Mouse (Mus musculus) ES-E14 (cell line): ENCODE measurements around the gene Lasp1. TPM values are rescaled to one million over a fixed set of nuclear protein-coding genes. Genes with fewer than 3 reads are reported as not detected.

Experiments used
- DNase-seq: peaks from one replicate; pipeline ENCODE4 v3.0.0-alpha.2; 2013; ENCODE audit warnings: low read depth, low spot score
- H3K27ac ChIP-seq: 2 replicates; pipeline ENCODE4 v1.5.1; 2012; ENCODE audit warnings: low read depth, mild to moderate bottlenecking, low read length, moderate library complexity, mixed read lengths; ENCODE audit not compliant: poor library complexity, insufficient read depth, severe bottlenecking
- H3K36me3 ChIP-seq: 2 replicates; pipeline ENCODE4 v1.6.1; 2012; ENCODE audit warnings: mild to moderate bottlenecking, low read length, moderate library complexity, mixed read lengths; ENCODE audit not compliant: control insufficient read depth, poor library complexity, insufficient read depth, severe bottlenecking
- H3K4me1 ChIP-seq, 2 experiments: fragments of 150-350 bp in 1 of 2; sonication (generic) in 1 of 2; 2 replicates each; pipeline ENCODE4 v1.6.1; 2012; ENCODE audit warnings: low read length in 2 of 2, mild to moderate bottlenecking in 1 of 2, mixed read lengths in 1 of 2; ENCODE audit not compliant: control insufficient read depth in 2 of 2, insufficient read depth in 2 of 2, poor library complexity in 1 of 2
- H3K4me3 ChIP-seq, 2 experiments: fragments of 150-350 bp in 1 of 2; sonication (generic) in 1 of 2; 2 replicates each; pipeline ENCODE4 v1.5.1; 2012; ENCODE audit warnings: low read length in 2 of 2, low read depth in 1 of 2, mild to moderate bottlenecking in 1 of 2, mixed read lengths in 1 of 2; ENCODE audit not compliant: insufficient read depth in 1 of 2, poor library complexity in 1 of 2, severe bottlenecking in 1 of 2
- H3K9ac ChIP-seq: 2 replicates; pipeline ENCODE4 v1.6.1; 2012; ENCODE audit warnings: low read depth, mild to moderate bottlenecking, low read length, mixed read lengths; ENCODE audit not compliant: poor library complexity, insufficient read depth, severe bottlenecking
- H3K9me3 ChIP-seq: fragments of 150-350 bp; sonication (generic); 2 replicates; pipeline ENCODE4 v1.6.1; 2012; ENCODE audit warnings: low read depth, mild to moderate bottlenecking, low read length; ENCODE audit not compliant: control insufficient read depth, insufficient read depth
- CHD2 ChIP-seq: IDR thresholded peaks from 2 replicates; pipeline ENCODE4 v1.6.1; 2014; ENCODE audit warnings: mild to moderate bottlenecking, low read depth, low read length, inconsistent platforms
- HCFC1 ChIP-seq: IDR thresholded peaks from 2 replicates; pipeline ENCODE4 v1.6.1; 2012; ENCODE audit warnings: low read length, inconsistent platforms, borderline replicate concordance; ENCODE audit not compliant: insufficient read depth
- MAFK ChIP-seq: IDR thresholded peaks from 2 replicates; pipeline ENCODE4 v1.6.1; 2014; ENCODE audit warnings: mild to moderate bottlenecking, low read depth, low read length, inconsistent platforms; ENCODE audit not compliant: insufficient read depth
- ZC3H11A ChIP-seq: IDR thresholded peaks from 2 replicates; pipeline ENCODE4 v1.6.1; 2012; ENCODE audit warnings: low read depth, mild to moderate bottlenecking, inconsistent platforms, low read length, borderline replicate concordance
- ZNF384 ChIP-seq: IDR thresholded peaks from 2 replicates; pipeline ENCODE4 v1.6.1; 2012; ENCODE audit warnings: low read depth, low read length, inconsistent platforms
- in situ Hi-C, 2 experiments: fragments of 600-800 bp; cut with MboI; formaldehyde crosslinking; loops; one replicate each; pipeline ENCODE4 v1.15.1; 2025; ENCODE audit warnings: low sequenced_read_pairs in 2 of 2, inconsistent platforms in 1 of 2; ENCODE audit not compliant: unreplicated experiment in 2 of 2
- total RNA-seq: library from RNA; depleted of rRNA; stranded (reverse); fragments of 300-350 nt; gene quantifications from 2 replicates; pipeline ENCODE4 v1.2.3, GENCODE M21; 2012

Gene Lasp1
- total RNA-seq, 1 experiment = 147 TPM

- in situ Hi-C loops = no loop called here
- Histone ChIP-seq H3K9me3 (no peaks in the 10 kb centered on the region), H3K36me3 (peaks cover 56% of the 10 kb centered on the region), H3K9ac (no peak overlapping the region), H3K27ac (peak overlapping the region; percentile 50; the same call in 1 of the 2 replicates), H3K4me3 (no peak overlapping the region), H3K4me1 (peaks cover 6 to 41% of the 10 kb centered on the region in 2 experiments; a peak in 3 of 4 replicates)
- TF ChIP-seq HCFC1 (no peak), CHD2 (no peak), ZNF384 (no peak), ZC3H11A (no peak), MAFK (no peak)
- no peak for DNase-seq
Measured at GRCm38 (mm10) chr11:97827654-97828053, 28.9 kb downstream of the Lasp1 start.

- Histone ChIP-seq H3K36me3 (peaks cover 55% of the 10 kb centered on the region), H3K27ac (no peak overlapping the region), H3K4me1 (peaks cover 6 to 42% of the 10 kb centered on the region in 2 experiments; a peak in 3 of 4 replicates), H3K9me3 (no peaks in the 10 kb centered on the region), H3K4me3 (no peak overlapping the region), H3K9ac (no peak overlapping the region)
- TF ChIP-seq ZC3H11A (no peak), HCFC1 (no peak), ZNF384 (no peak), MAFK (no peak)
- no peak for DNase-seq
- in situ Hi-C loops = no loop called here
Measured at GRCm38 (mm10) chr11:97829365-97829764, 30.6 kb downstream of the Lasp1 start.

GRCm38 (mm10) chr11:97829913-97830476 lies 31.2 kb downstream of the Lasp1 start:
- Histone ChIP-seq H3K9me3 (no peaks in the 10 kb centered on the region), H3K9ac (0 out of 2 replicates have a peak overlapping the region, but pooled peaks have one; percentile 23), H3K4me1 (peaks cover 6 to 39% of the 10 kb centered on the region in 2 experiments; a peak in 3 of 4 replicates), H3K36me3 (peaks cover 57% of the 10 kb centered on the region), H3K27ac (peak overlapping the region; percentile 41; the same call in 1 of the 2 replicates), H3K4me3 (no peak overlapping the region)
- in situ Hi-C loops = no loop called here
- TF ChIP-seq ZNF384 = no peak
- no peak for TF ChIP-seq HCFC1
- no peak for TF ChIP-seq MAFK
- TF ChIP-seq ZC3H11A = no peak
- TF ChIP-seq CHD2 = no peak
- DNase-seq = no peak

GRCm38 (mm10) chr11:97830501-97830900 lies 31.7 kb downstream of the Lasp1 start:
- H3K27ac ChIP-seq = peak overlapping the region; percentile 41; the same call in 1 of the 2 replicates
- peaks cover 5 to 35% of the 10 kb centered on the region in 2 experiments; a peak in 3 of 4 replicates for H3K4me1 ChIP-seq
- in situ Hi-C loops = no loop called here
- no peak overlapping the region for H3K9ac ChIP-seq
- no peaks in the 10 kb centered on the region for H3K9me3 ChIP-seq
- H3K4me3 ChIP-seq = no peak overlapping the region
- H3K36me3 ChIP-seq = peaks cover 54% of the 10 kb centered on the region
- TF ChIP-seq MAFK (no peak), ZC3H11A (no peak), ZNF384 (no peak), CHD2 (no peak), HCFC1 (no peak)
- no peak for DNase-seq

GRCm38 (mm10) chr11:97832001-97832400 lies 33.2 kb downstream of the Lasp1 start:
- no peak overlapping the region for H3K27ac ChIP-seq
- no peaks in the 10 kb centered on the region for H3K9me3 ChIP-seq
- no peak for DNase-seq
- H3K4me3 ChIP-seq = no peak overlapping the region
- peaks cover 5 to 36% of the 10 kb centered on the region in 2 experiments; a peak in 2 of 4 replicates for H3K4me1 ChIP-seq
- TF ChIP-seq ZNF384 = no peak
- TF ChIP-seq HCFC1 = no peak
- no peak for TF ChIP-seq ZC3H11A
- no peak overlapping the region for H3K9ac ChIP-seq
- in situ Hi-C loops = no loop called here
- H3K36me3 ChIP-seq = peaks cover 57% of the 10 kb centered on the region
